Mouse (Mus musculus) CH12.LX (cell line): ENCODE results near the gene Taf12. TPM values are rescaled to one million over a fixed set of nuclear protein-coding genes. Genes with fewer than 3 reads are reported as not detected.

ENCODE experiments used
- DNase-seq: peaks from one replicate; pipeline ENCODE4 v3.0.0-alpha.2; 2013; ENCODE audit errors: extremely low read depth
- H3K27ac ChIP-seq: 2 replicates; pipeline ENCODE4 v1.5.1; 2012; ENCODE audit warnings: low read depth, mild to moderate bottlenecking, control low read depth, moderate library complexity; ENCODE audit not compliant: insufficient read depth
- H3K27me3 ChIP-seq: replicated peaks from 2 replicates; pipeline ENCODE3; 2012; ENCODE audit warnings: inconsistent platforms
- H3K36me3 ChIP-seq, 2 experiments: replicated peaks in 1 of 2; 2 replicates each; pipeline versions ENCODE3 to v1.6.1; 2012; ENCODE audit warnings: inconsistent platforms in 1 of 2, low read length in 1 of 2, mild to moderate bottlenecking in 1 of 2, mixed read lengths in 1 of 2, moderate library complexity in 1 of 2; ENCODE audit not compliant: control insufficient read depth in 1 of 2, insufficient read depth in 1 of 2
- H3K4me1 ChIP-seq, 2 experiments: 2 replicates each; pipeline ENCODE4 v1.6.1; 2012; ENCODE audit warnings: inconsistent platforms in 1 of 2, moderate library complexity in 1 of 2; ENCODE audit not compliant: insufficient read depth in 2 of 2, control insufficient read depth in 1 of 2
- H3K4me2 ChIP-seq: 2 replicates; pipeline ENCODE4 v1.6.1; 2012; ENCODE audit warnings: low read depth, mild to moderate bottlenecking, control low read depth; ENCODE audit not compliant: poor library complexity, insufficient read depth, severe bottlenecking
- H3K4me3 ChIP-seq, 3 experiments: fragments of 150-350 bp in 1 of 3; sonication (generic) in 1 of 3; replicated peaks in 1 of 3; 2 replicates each; pipeline versions ENCODE3 to v1.5.1; 2011 to 2012; ENCODE audit warnings: low read depth in 2 of 3, low read length in 2 of 3, mild to moderate bottlenecking in 2 of 3, moderate library complexity in 2 of 3, control low read depth in 1 of 3, improper control_type of control experiment in 1 of 3, inconsistent platforms in 1 of 3, mixed read lengths in 1 of 3; ENCODE audit not compliant: poor library complexity in 1 of 3
- H3K79me2 ChIP-seq: replicated peaks from 2 replicates; pipeline ENCODE4 v1.6.1; 2012; ENCODE audit warnings: mild to moderate bottlenecking, moderate library complexity; ENCODE audit not compliant: control insufficient read depth, poor library complexity, insufficient read depth, severe bottlenecking; ENCODE audit errors: extremely low read depth
- H3K9ac ChIP-seq: 2 replicates; pipeline ENCODE4 v1.6.1; 2012; ENCODE audit warnings: low read depth, mild to moderate bottlenecking, control low read depth, moderate library complexity; ENCODE audit not compliant: insufficient read depth
- H3K9me3 ChIP-seq: replicated peaks from 2 replicates; pipeline ENCODE3; 2012; ENCODE audit warnings: low read length, inconsistent platforms, mixed read lengths
- CHD1 ChIP-seq: IDR thresholded peaks from 2 replicates; pipeline ENCODE4 v1.6.1; 2012; ENCODE audit warnings: low read depth, low read length, improper control_type of control experiment, inconsistent platforms
- CHD2 ChIP-seq: IDR thresholded peaks from 2 replicates; pipeline ENCODE4 v1.6.1; 2011; ENCODE audit warnings: low read length, improper control_type of control experiment
- E2F4 ChIP-seq: IDR thresholded peaks from 2 replicates; pipeline ENCODE4 v1.6.1; 2011; ENCODE audit warnings: low read depth, low read length, improper control_type of control experiment; ENCODE audit not compliant: insufficient replicate concordance
- ELF1 ChIP-seq: IDR thresholded peaks from 2 replicates; pipeline ENCODE4 v1.6.1; 2014; ENCODE audit warnings: low read depth, mild to moderate bottlenecking, inconsistent platforms, low read length, improper control_type of control experiment
- EP300 ChIP-seq: IDR thresholded peaks from 2 replicates; pipeline ENCODE4 v1.6.1; 2011; ENCODE audit warnings: low read length, improper control_type of control experiment
- ETS1 ChIP-seq: conservative IDR thresholded peaks from 2 replicates; pipeline ENCODE4 v1.6.1; 2012; ENCODE audit warnings: low read depth, mild to moderate bottlenecking, inconsistent platforms, low read length, improper control_type of control experiment, moderate library complexity
- GABPA ChIP-seq: IDR thresholded peaks from 2 replicates; pipeline ENCODE4 v1.6.1; 2012; ENCODE audit warnings: low read depth, low read length, improper control_type of control experiment, inconsistent platforms; ENCODE audit not compliant: insufficient replicate concordance
- MAZ ChIP-seq: IDR thresholded peaks from 2 replicates; pipeline ENCODE4 v1.6.1; 2012; ENCODE audit warnings: low read depth, mild to moderate bottlenecking, inconsistent platforms, low read length, improper control_type of control experiment, moderate library complexity
- MEF2A ChIP-seq: IDR thresholded peaks from 2 replicates; pipeline ENCODE4 v1.6.1; 2014; ENCODE audit warnings: low read depth, mild to moderate bottlenecking, inconsistent platforms, low read length, improper control_type of control experiment, borderline replicate concordance
- MYC ChIP-seq: IDR thresholded peaks from 2 replicates; pipeline ENCODE4 v1.6.1; 2011; ENCODE audit warnings: low read depth, mild to moderate bottlenecking, improper control_type of control experiment, low read length
- NRF1 ChIP-seq: IDR thresholded peaks from 2 replicates; pipeline ENCODE4 v1.6.1; 2014; ENCODE audit warnings: low read depth, mild to moderate bottlenecking, inconsistent platforms, low read length, improper control_type of control experiment, moderate library complexity
- PAX5 ChIP-seq: IDR thresholded peaks from 2 replicates; pipeline ENCODE4 v1.6.1; 2012; ENCODE audit warnings: low read length, inconsistent platforms, mixed read lengths
- POLR2A ChIP-seq: IDR thresholded peaks from 2 replicates; pipeline ENCODE4 v1.6.1; 2011; ENCODE audit warnings: low read depth, mild to moderate bottlenecking, improper control_type of control experiment, low read length
- POLR2AphosphoS2 ChIP-seq: IDR thresholded peaks from 2 replicates; pipeline ENCODE4 v1.6.1; 2011; ENCODE audit warnings: low read depth, low read length, improper control_type of control experiment
- RAD21 ChIP-seq: IDR thresholded peaks from 2 replicates; pipeline ENCODE4 v1.6.1; 2011; ENCODE audit warnings: low read depth, mild to moderate bottlenecking, low read length, improper control_type of control experiment, moderate library complexity
- SIN3A ChIP-seq: IDR thresholded peaks from 2 replicates; pipeline ENCODE4 v1.6.1; 2012; ENCODE audit warnings: low read length, improper control_type of control experiment, inconsistent platforms
- SMC3 ChIP-seq: IDR thresholded peaks from 2 replicates; pipeline ENCODE4 v1.6.1; 2011; ENCODE audit warnings: low read depth, low read length, improper control_type of control experiment
- ZMIZ1 ChIP-seq: IDR thresholded peaks from 2 replicates; pipeline ENCODE4 v1.6.1; 2012; ENCODE audit warnings: low read depth, mild to moderate bottlenecking, inconsistent platforms, low read length, improper control_type of control experiment
- dilution Hi-C: fragments of 300-500 bp; cut with MboI; formaldehyde crosslinking; loops from 2 replicates; pipeline ENCODE4 v1.14.3; 2020; ENCODE audit warnings: low sequenced_read_pairs; ENCODE audit not compliant: extremely low pct_unique_long_range_greater_than_20kb, extremely low pct_ligation_motif_present
- in situ Hi-C: fragments of 300-500 bp; cut with MboI; formaldehyde crosslinking; loops from 3 replicates; pipeline ENCODE4 v1.14.3; 2019; ENCODE audit warnings: low sequenced_read_pairs, low pct_ligation_motif_present, low pct_unique_long_range_greater_than_20kb, mixed read lengths
- polyA plus RNA-seq: library from polyadenylated mRNA; unstranded; fragments of >175 nt; gene quantifications from 2 replicates; pipeline ENCODE4 v1.2.1, GENCODE M21; 2012; ENCODE audit warnings: low read depth; ENCODE audit not compliant: insufficient read length
- total RNA-seq, 2 experiments: library from RNA; depleted of rRNA; stranded (reverse); fragments of 300-350 nt in 1 of 2; fragments of >200 nt in 1 of 2; gene quantifications; 2 replicates each; pipeline ENCODE4 v1.2.3; 2012 to 2014

Taf12 gene
- total and polyA plus RNA-seq, 3 experiments = 29.8 to 74.7 (median 47.8) TPM

DNA sequence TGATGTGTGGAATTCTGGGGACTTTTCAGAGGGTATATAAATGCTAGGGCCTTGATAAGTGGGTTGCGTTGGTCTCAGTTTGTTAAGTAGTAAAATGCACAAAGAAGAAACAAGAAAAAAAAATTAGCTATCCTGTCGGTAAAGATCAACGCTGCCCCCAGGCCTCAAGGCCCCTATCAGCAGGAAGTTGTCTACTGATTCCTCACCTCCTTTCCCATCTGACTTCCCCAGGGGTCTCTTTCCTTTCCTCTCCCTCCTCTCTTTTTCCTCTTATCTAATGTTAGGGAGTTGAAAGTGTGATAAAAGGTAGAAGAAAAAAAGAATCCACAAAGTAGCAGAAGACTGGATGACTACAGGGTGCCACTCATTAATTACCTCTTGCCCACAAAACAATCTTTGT lies 33.8 kb upstream of the Taf12 start:
- Histone ChIP-seq H3K79me2 (no peaks in the 10 kb centered on the region), H3K9ac (no peak overlapping the region), H3K9me3 (no peaks in the 10 kb centered on the region), H3K27me3 (no peaks in the 10 kb centered on the region), H3K36me3 (peaks cover 25 to 67% of the 10 kb centered on the region in 2 experiments), H3K4me3 (no peak overlapping the region), H3K27ac (no peak overlapping the region), H3K4me1 (no peaks in the 10 kb centered on the region), H3K4me2 (no peak overlapping the region)
- TF ChIP-seq SMC3 (no peak), CHD1 (no peak), E2F4 (no peak), ETS1 (no peak), MEF2A (no peak), PAX5 (no peak), EP300 (no peak), MAZ (no peak), NRF1 (no peak), GABPA (no peak), POLR2A (no peak), CHD2 (no peak), ELF1 (no peak), POLR2AphosphoS2 (no peak), RAD21 (no peak), ZMIZ1 (no peak)
- dilution Hi-C loops = no loop called here
- in situ Hi-C loops = no loop called here
- no peak for DNase-seq

DNA sequence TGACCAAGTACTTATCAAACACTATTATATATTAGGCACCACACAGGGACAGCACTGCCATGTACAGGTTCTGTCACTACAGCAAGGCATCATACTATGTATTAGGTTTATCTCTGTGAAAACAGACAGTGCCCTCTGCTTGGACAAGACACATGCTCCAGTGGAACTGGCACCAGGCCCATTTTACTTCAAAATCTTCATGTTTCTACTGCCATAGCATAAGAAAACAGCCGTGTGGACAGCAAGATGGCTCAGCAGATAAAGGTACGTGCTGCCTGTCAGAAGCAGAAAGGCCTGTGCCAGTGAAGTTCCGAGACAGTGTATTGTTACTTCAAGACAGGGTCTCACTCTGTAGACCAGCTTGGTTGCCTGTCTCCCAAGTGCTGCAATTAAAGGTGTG lies 33.0 kb upstream of the Taf12 start:
- Histone ChIP-seq H3K4me1 (no peaks in the 10 kb centered on the region), H3K27ac (no peak overlapping the region), H3K27me3 (no peaks in the 10 kb centered on the region), H3K4me3 (no peak overlapping the region), H3K9ac (no peak overlapping the region), H3K79me2 (no peaks in the 10 kb centered on the region), H3K36me3 (peaks cover 30 to 69% of the 10 kb centered on the region in 2 experiments), H3K9me3 (no peaks in the 10 kb centered on the region), H3K4me2 (no peak overlapping the region)
- dilution Hi-C loops = no loop called here
- in situ Hi-C loops = no loop called here
- DNase-seq = no peak
- TF ChIP-seq POLR2A (no peak), RAD21 (no peak), SIN3A (no peak), ELF1 (no peak), MYC (no peak), CHD1 (no peak)
